Mouse (Mus musculus) limb, embryonic 10.5 days (tissue): ENCODE data around the gene Grifin. TPM values are rescaled to one million over a fixed set of nuclear protein-coding genes. Genes with fewer than 3 reads are reported as not detected.

Experiments
- DNase-seq: peaks from one replicate; pipeline ENCODE4 v3.0.0-alpha.2; 2017; ENCODE audit warnings: low spot score
- H3K27ac ChIP-seq: fragments of 300-500 bp; sonication (generic); 2 replicates; pipeline ENCODE4 v1.5.1; 2016; ENCODE audit warnings: mild to moderate bottlenecking
- H3K27me3 ChIP-seq: fragments of 300-500 bp; sonication (generic); 2 replicates; pipeline ENCODE4 v1.6.1; 2016; ENCODE audit warnings: low read depth, mild to moderate bottlenecking; ENCODE audit not compliant: poor library complexity, severe bottlenecking
- H3K36me3 ChIP-seq: fragments of 300-500 bp; sonication (generic); 2 replicates; pipeline ENCODE4 v1.6.1; 2016; ENCODE audit warnings: mild to moderate bottlenecking, moderate library complexity
- H3K4me1 ChIP-seq: fragments of 300-500 bp; sonication (generic); 2 replicates; pipeline ENCODE4 v1.6.1; 2016
- H3K4me3 ChIP-seq: fragments of 300-500 bp; sonication (generic); 2 replicates; pipeline ENCODE4 v1.5.1; 2016; ENCODE audit warnings: mild to moderate bottlenecking, moderate library complexity
- H3K9me3 ChIP-seq: fragments of 300-500 bp; sonication (generic); replicated peaks from 2 replicates; pipeline ENCODE4 v1.6.1; 2016; ENCODE audit warnings: mild to moderate bottlenecking
- WGBS: fragments of 180-500 bp; shearing (Covaris S2); methylation state at CpG from one replicate; pipeline ENCODE4 v1.1.7; 2016; 5-methylcytosine and 5-hydroxymethylcytosine counted together
- polyA plus RNA-seq: library from polyadenylated mRNA; unstranded; fragments of >200 nt; fragmentation: Nextera tagmentation; extraction: Ambion mirVana; gene quantifications from 2 replicates; pipeline ENCODE4 v1.2.1, GENCODE M21; 2016

The Grifin gene
- polyA plus RNA-seq, 1 experiment from 2014 or later = not detected

GRCm38 (mm10) chr5:140566271-140566670, 1.4 kb upstream of the Grifin start:
- Histone ChIP-seq H3K4me3 (no peak overlapping the region), H3K27ac (0 out of 2 replicates have a peak overlapping the region, but pooled peaks have one; percentile 28), H3K9me3 (no peaks in the 10 kb centered on the region), H3K27me3 (0 out of 2 replicates have a peak, but pooled peaks cover 4% of the 10 kb centered on the region), H3K4me1 (peaks cover 56% of the 10 kb centered on the region), H3K36me3 (no peaks in the 10 kb centered on the region)
- 58% methylated on average over 4 of the region's 4 CpGs for WGBS
- no peak for DNase-seq

- H3K27me3 ChIP-seq = 0 out of 2 replicates have a peak, but pooled peaks cover 4% of the 10 kb centered on the region
- H3K36me3 ChIP-seq = no peaks in the 10 kb centered on the region
- 0 out of 2 replicates have a peak overlapping the region, but pooled peaks have one; percentile 28 for H3K27ac ChIP-seq
- peaks cover 56% of the 10 kb centered on the region for H3K4me1 ChIP-seq
- H3K4me3 ChIP-seq = no peak overlapping the region
- WGBS = 78% methylated on average over 6 of the region's 6 CpGs
- DNase-seq = no peak
- no peaks in the 10 kb centered on the region for H3K9me3 ChIP-seq
These were observed 985 bp upstream of the Grifin start for GRCm38 (mm10) chr5:140565856-140566255.

- H3K27ac ChIP-seq = no peak overlapping the region
- no peaks in the 10 kb centered on the region for H3K9me3 ChIP-seq
- peaks cover 56% of the 10 kb centered on the region for H3K4me1 ChIP-seq
- H3K27me3 ChIP-seq = 0 out of 2 replicates have a peak, but pooled peaks cover 4% of the 10 kb centered on the region
- WGBS = 56% methylated on average over 5 of the region's 5 CpGs
- no peak overlapping the region for H3K4me3 ChIP-seq
- DNase-seq = no peak
- H3K36me3 ChIP-seq = no peaks in the 10 kb centered on the region
These were observed 580 bp upstream of the Grifin start for GRCm38 (mm10) chr5:140565451-140565850.

- no peak for DNase-seq
- 78% methylated on average over 9 of the region's 9 CpGs for WGBS
- Histone ChIP-seq H3K27ac (no peak overlapping the region; the same call in 1 of the 2 replicates), H3K4me1 (peaks cover 45% of the 10 kb centered on the region), H3K9me3 (no peaks in the 10 kb centered on the region), H3K4me3 (no peak overlapping the region), H3K27me3 (0 out of 2 replicates have a peak, but pooled peaks cover 4% of the 10 kb centered on the region), H3K36me3 (no peaks in the 10 kb centered on the region)
These were observed 2.3 kb downstream of the Grifin start for GRCm38 (mm10) chr5:140562601-140563000.

GRCm38 (mm10) chr5:140556859-140557258, 8.0 kb downstream of the Grifin start:
- no peak for DNase-seq

GRCm38 (mm10) chr5:140553719-140554118, 11.2 kb downstream of the Grifin start:
- no peak overlapping the region for H3K27ac ChIP-seq
- peaks cover 7% of the 10 kb centered on the region for H3K4me1 ChIP-seq
- no peaks in the 10 kb centered on the region for H3K27me3 ChIP-seq
- 92% methylated on average over 7 of the region's 7 CpGs for WGBS
- DNase-seq = no peak
- no peaks in the 10 kb centered on the region for H3K36me3 ChIP-seq
- H3K9me3 ChIP-seq = no peaks in the 10 kb centered on the region
- no peak overlapping the region for H3K4me3 ChIP-seq

More at GRCm38 (mm10) chr5:140556859-140557258, 8.0 kb downstream of the Grifin start:
- WGBS = 78% methylated on average over 3 of the region's 3 CpGs
- no peaks in the 10 kb centered on the region for H3K36me3 ChIP-seq
- H3K27ac ChIP-seq = peak overlapping the region; percentile 68
- peaks cover 7% of the 10 kb centered on the region for H3K4me1 ChIP-seq
- H3K9me3 ChIP-seq = no peaks in the 10 kb centered on the region
- H3K27me3 ChIP-seq = no peaks in the 10 kb centered on the region
- H3K4me3 ChIP-seq = no peak overlapping the region

- Histone ChIP-seq H3K27me3 (no peaks in the 10 kb centered on the region), H3K4me3 (no peak overlapping the region), H3K36me3 (no peaks in the 10 kb centered on the region), H3K27ac (no peak overlapping the region), H3K4me1 (no peaks in the 10 kb centered on the region), H3K9me3 (no peaks in the 10 kb centered on the region)
- WGBS = 61% methylated on average over 17 of the region's 17 CpGs
- DNase-seq = no peak
These were observed 15.4 kb downstream of the Grifin start for GRCm38 (mm10) chr5:140549306-140550047.

- H3K4me3 ChIP-seq = no peak overlapping the region
- no peak overlapping the region for H3K27ac ChIP-seq
- H3K9me3 ChIP-seq = no peaks in the 10 kb centered on the region
- no peaks in the 10 kb centered on the region for H3K27me3 ChIP-seq
- H3K4me1 ChIP-seq = no peaks in the 10 kb centered on the region
- H3K36me3 ChIP-seq = no peaks in the 10 kb centered on the region
- 85% methylated on average over 19 of the region's 19 CpGs for WGBS
- no peak for DNase-seq
These were observed 18.5 kb downstream of the Grifin start for GRCm38 (mm10) chr5:140546332-140546731.

- no peak overlapping the region for H3K4me3 ChIP-seq
- WGBS = 63% methylated on average over 6 of the region's 6 CpGs
- no peaks in the 10 kb centered on the region for H3K4me1 ChIP-seq
- H3K27me3 ChIP-seq = no peaks in the 10 kb centered on the region
- DNase-seq = no peak
- H3K36me3 ChIP-seq = no peaks in the 10 kb centered on the region
- H3K9me3 ChIP-seq = no peaks in the 10 kb centered on the region
- H3K27ac ChIP-seq = no peak overlapping the region
These were observed 19.2 kb downstream of the Grifin start for GRCm38 (mm10) chr5:140545651-140546050.

- Histone ChIP-seq H3K27me3 (peaks cover 4% of the 10 kb centered on the region; the same call in 1 of the 2 replicates), H3K27ac (0 out of 2 replicates have a peak overlapping the region, but pooled peaks have one; percentile 11), H3K9me3 (no peaks in the 10 kb centered on the region), H3K4me1 (peaks cover 4% of the 10 kb centered on the region), H3K4me3 (no peak overlapping the region), H3K36me3 (no peaks in the 10 kb centered on the region)
- no peak for DNase-seq
- 87% methylated on average over 9 of the region's 9 CpGs for WGBS
These were observed 21.9 kb downstream of the Grifin start for GRCm38 (mm10) chr5:140542811-140543575.

- H3K4me1 ChIP-seq = peaks cover 13% of the 10 kb centered on the region
- H3K36me3 ChIP-seq = no peaks in the 10 kb centered on the region
- WGBS = 12% methylated on average over 8 of the region's 8 CpGs
- no peak overlapping the region for H3K27ac ChIP-seq
- DNase-seq = peak; percentile 91
- H3K9me3 ChIP-seq = no peaks in the 10 kb centered on the region
- no peak overlapping the region for H3K4me3 ChIP-seq
- H3K27me3 ChIP-seq = peaks cover 4% of the 10 kb centered on the region; the same call in 1 of the 2 replicates
These were observed 24.8 kb downstream of the Grifin start for GRCm38 (mm10) chr5:140540106-140540505.

- Histone ChIP-seq H3K36me3 (no peaks in the 10 kb centered on the region), H3K4me3 (no peak overlapping the region), H3K4me1 (peaks cover 13% of the 10 kb centered on the region), H3K27ac (no peak overlapping the region), H3K9me3 (no peaks in the 10 kb centered on the region), H3K27me3 (peaks cover 4% of the 10 kb centered on the region; the same call in 1 of the 2 replicates)
- peak; percentile 73 for DNase-seq
- WGBS = 50% methylated on average over 13 of the region's 13 CpGs
These were observed 26.7 kb downstream of the Grifin start for GRCm38 (mm10) chr5:140538111-140538683.
